Mouse (Mus musculus) layer of hippocampus, adult 18-20 months (tissue): Measurements from ENCODE around the gene Clcn6. TPM values are rescaled to one million over a fixed set of nuclear protein-coding genes. Genes with fewer than 3 reads are reported as not detected.

Experiments used
- DNase-seq, 2 experiments: peaks; one replicate each; pipeline ENCODE4 v3.0.0; 2022; ENCODE audit warnings: low spot score in 2 of 2
- total RNA-seq, 2 experiments: library from RNA; stranded (reverse); gene quantifications; 2 replicates each; pipeline ENCODE4 v1.2.3; 2021

Clcn6 gene
- total RNA-seq, 2 experiments from 2014 or later = 79.0 to 82.0 TPM

DNA sequence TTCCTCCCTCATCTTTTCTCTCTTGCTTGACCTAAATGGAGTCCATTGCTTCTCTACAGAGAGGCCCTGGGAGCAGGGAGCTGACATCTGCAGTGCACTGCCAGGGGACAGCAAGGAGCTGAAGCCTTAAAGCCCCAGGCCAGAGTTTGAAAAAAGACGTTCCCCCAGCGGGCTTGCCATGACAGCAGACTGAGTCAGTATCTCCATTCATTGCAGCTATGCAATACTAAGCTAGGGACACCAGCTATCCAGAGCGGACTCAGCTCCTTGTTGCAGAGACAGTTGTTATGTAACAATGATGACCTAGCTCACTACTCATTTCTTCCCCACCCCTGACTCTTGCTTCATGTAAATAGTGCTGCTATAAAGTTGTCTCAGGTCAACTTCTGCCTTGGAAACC, 43.3 kb downstream of the Clcn6 start:
- DNase-seq = no peak

DNA sequence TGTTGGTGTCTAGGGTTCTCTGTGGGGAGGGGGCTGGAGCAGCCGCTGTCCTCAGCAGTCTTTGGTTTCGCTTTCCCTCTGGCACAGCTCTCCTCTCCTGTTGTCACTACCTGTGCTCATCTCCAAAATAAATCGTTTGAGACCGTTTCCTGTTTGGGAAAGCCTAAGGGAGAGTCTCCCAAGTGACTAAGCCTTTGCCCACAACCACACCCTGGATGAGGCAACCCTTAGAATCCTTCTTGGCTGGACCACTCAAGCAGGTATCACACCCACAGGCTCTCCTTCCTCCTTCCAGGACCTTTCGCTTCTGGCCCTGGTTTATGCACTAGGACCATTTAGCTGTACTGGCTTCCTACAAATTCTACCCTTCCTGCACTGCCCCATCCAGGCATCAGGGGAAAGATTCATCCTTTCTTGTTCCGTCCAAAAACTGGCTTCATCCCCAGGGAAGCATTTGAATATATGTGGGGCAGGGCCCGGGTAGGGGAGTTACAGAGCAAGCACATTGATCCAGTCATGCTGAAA, 45.0 kb downstream of the Clcn6 start:
- no peak for DNase-seq

DNA sequence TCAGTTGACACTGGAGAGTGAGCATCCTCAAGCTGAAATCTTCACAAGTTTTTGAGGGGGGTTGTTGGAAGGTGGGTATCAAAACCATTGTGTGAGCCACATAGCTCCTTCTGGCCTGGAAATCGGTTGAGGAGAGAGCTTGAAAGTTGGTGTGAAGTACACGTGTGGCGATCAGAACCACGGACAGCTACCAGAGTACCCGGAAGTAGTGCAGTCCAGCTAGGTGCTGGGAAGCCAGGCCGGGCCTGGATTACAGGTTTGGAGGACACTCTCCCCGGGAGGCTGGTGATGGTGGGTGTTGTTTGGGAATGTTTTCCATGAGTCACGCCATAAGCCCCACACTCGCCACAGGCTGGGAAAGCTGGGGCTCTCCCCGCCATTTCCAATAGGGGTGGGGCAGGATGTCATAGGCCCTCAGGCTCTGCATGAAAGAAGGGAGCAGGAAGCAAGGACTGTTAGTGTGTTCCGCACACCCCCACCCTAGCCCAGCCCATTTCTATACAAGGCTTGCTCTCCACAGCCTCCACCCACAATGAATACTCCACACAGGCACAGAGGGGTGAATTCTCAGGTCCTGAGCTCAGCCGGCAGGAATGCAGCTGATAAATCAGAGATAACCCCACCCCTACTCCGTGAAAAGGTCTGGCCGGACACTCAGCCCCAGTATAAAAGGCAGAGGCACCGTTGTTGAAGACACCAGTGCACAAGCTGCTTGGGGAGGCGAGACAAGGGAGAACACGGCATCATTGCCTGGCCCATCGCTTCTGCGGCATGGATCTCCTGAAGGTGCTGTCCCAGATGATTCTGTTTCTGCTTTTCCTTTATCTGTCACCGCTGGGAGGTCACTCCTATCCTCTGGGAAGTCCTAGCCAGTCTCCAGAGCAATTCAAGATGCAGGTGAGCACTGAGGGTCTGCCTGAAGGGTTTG, 53.2 kb downstream of the Clcn6 start, which contains the start of gene Nppb:
Nppb (plus strand) TSS at position 584 of the 928 bp plus-strand sequence.
- DNase-seq = no peak

DNA sequence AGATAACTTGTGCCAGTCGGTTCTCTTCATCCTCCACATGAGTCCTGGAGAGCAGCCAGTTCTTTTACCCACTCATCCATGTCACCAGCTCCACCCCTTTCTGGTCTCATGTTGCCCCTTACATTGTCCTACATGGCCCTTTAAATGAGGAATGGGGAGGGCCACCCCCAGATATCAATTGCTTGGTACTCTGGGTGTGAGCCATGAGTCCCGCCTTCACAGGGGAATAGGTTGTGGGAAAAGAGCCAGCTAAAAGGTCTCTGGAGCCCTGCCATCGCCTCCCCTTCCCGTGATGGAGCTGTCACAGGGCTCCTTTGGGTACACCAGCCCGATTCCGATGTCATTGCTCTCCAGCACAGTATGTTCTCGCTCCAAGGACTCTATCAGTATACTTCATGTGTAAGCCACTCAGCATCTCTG, 59.2 kb downstream of the Clcn6 start:
- DNase-seq = no peak

DNA sequence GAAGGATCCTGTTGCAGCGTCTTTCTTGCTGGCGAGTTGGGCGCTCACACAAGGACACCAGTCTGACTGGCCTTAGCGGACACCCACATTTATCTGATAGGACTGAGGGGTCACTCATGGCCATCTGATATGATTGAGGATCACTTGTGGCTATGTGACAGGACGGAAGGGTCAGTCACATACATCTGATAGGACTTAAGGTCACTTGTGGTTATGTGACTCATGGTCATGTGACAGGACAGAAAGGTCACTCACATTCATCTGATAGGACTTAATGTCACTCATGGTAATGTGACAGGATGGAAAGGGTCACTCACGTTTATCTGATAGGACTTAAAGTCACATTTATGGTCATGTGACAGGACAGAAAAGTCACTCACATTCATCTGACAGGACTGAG, 60.2 kb downstream of the Clcn6 start:
- DNase-seq = no peak

DNA sequence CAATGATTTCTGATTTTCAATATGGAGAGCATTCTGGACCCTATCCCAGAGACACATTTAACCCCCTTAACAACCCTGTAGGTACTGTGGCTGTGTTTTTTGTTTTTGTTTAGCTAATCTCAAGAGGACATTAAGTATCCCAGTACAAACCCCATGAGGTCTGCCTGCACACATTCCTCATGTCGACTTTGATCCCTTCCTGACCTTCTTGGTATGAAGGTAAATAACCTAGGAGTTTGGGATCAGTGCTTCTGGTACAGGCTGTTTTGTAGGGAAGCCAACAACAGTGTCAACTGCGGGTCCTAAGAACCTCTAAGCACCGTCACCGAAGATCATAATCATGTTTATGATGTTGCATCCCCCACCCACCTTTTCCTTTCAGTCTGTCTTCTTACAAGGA, 60.9 kb downstream of the Clcn6 start:
- DNase-seq = no peak

DNA sequence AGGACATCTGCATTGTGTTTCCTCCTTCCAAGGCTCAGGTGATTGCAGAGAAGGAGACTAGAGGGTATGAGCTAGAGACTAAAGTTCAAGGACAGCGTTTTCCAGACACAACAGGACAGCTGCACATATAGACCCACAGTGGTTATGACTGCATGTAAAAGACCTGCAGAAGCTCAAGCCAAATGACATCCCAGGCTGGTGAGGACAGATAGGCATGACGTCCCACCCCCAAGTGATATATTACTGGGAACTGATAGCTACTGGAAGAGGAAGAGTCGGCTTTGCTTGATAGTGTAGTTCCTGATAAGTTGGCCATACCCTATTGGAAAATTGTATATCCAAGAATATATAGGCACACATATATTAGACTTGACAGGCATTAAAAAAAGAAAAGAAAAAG, 62.4 kb downstream of the Clcn6 start:
- no peak for DNase-seq

DNA sequence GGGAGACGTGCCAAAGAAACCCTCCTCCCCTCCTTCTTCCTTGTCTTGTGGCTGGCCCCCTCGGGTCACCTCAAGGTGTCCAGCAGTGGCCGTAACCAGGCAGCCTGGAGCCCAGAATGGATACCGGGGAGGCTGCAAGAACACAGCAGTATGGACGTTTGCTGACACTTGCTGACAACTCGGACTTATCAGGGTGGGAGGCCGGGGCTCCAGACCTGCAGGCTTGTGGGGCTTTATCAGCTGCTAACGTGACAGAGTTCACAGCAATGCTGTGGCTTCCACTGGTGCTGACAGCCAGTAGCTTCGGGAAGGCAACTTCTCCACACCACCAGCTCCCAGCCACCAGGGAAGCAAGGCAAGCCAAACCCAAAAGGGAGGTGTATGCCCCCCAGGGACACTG, 69.3 kb downstream of the Clcn6 start:
- no peak for DNase-seq

DNA sequence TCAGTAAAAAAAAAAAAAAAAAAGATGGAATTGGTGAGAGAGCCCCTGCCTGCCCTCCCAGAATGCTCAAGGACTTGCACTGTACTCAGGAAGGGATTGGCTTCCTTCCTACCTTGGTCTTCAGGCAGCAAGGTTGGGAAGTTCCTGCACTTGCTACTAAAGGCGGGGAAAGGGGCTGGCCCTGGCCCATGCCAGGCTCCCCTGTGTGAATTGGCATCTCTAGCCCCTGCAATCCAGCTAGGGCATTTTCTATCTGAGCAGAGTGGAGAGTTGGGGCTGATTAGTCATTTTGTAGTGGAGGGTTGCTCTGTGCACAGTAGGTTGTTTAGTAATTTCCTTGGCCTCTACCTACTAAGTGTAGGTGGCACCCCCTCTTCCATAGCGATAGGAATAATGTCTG, 69.8 kb downstream of the Clcn6 start:
- no peak for DNase-seq

DNA sequence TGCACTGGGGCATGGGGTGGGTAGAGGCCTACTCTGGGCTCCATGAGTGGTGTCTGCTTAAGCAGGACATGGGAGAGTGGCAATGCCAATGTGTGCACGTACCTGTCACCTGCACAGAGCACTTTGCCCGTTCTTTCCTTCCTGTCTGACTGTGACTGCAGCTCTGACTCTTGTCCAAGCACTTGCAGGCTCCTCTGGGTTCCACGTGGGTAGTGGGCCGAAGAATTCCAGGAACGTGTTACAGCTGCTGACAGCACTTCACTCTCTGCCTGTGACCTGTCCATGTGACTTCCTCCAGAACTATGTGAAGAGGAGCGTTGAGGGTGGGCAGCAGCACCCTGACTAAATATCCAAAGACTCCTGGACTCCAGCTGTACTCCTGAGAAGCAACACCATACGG, 72.9 kb downstream of the Clcn6 start:
- no peak for DNase-seq

DNA sequence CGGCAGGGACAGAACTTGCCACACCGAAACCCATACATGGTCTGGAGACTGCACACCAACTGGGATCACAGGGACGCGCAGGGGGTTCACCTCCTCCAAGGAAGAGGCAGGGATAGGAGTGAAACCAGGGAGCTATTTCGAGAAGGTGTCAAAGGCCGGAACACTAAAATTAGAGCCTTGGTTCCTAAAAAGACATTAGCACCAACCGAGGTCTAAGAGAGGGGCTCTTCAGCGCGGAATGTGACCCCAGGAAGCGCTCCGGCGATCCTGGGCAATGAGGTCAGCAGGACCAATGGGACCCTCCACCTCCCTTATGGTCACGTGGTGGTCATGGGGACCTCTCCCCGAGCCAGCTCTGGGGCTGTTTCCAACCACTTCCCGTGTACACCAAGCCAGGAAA, 75.0 kb downstream of the Clcn6 start:
- DNase-seq = no peak

DNA sequence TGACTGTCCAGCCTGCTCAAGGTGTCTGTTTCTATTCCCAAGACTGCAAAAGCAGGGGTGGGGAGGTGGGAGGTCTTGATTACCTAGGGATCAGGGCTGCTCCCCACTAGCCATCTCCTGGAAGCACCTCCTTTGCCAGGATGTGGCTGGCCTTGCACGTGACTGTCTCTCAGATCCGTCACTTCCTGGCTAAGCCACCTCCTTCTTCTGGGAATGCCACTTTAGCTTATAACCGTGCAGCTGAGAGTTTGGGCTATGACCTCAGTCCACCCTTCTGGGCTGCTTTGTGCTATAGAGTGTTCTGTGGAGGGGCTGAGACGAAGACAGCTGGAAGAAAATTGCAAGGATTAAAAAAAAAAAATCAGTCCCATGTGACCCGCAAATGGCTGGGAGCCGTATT, 75.8 kb downstream of the Clcn6 start:
- DNase-seq = no peak

DNA sequence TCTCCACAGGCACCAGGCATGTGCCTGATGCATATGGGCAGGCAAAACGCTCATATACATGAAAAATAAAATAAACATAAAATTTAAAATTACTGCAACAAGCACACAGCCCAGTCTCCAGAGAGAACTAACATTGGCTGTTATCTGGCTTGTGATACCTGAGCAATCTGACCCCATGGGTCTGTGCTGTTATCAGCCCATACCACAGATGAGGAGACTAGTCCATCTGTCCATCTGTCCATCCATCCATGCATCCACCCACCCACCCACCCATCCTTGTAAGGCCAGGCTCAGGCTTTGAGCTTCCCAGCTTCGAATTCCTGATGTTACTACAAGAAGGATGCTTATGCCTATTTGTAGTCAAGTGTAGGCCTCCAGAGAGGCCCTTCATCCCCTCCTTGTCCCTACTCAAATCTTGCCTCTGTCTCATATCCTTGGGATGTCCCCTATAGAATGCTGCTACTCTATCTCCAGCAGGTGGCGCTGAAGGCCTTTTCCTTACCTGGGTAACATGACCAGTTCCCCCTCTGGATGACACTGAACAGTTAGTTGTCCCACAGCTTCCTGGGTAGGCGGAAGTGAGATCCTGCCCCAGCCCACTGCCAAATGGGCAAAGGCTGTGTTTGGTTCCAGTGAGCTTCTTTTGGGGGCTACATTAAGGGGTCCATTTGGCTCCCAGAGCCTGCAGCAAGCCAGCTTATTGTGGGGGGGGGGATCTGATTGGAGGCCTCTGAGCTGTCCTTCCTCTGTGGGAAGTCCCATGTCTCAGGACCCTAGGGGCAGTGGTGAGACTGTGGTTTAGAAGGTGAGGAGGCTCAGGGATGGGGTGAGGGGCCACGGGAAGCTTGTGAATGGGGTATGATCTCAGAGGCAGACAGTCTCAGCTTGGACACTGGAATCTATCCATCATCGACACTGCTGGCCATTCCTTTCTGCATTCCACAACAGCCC, 78.5 kb downstream of the Clcn6 start:
- DNase-seq = peak in 1 of 2 experiments; percentile 69

DNA sequence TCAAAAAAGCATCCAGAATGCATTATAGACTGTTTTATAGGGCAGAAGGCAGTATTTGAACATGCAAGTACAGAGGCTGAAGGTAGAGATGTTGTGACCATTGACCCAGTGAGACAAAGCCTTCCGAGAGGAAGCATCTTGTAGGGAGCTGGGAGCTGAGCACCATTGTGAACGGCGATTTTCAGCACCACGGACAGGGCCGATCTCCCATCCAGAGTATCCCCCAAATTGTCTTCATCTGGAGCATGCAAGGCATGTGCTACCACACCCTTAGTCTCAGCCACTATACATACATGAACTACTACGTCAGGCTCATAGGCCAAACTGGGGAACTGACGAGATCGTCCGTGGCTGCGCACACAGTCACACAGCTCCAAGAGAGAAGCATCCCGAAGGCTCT, 81.5 kb downstream of the Clcn6 start:
- DNase-seq = no peak

Other genes with a start within 250 kb of the Clcn6 start
- 1 to 10 TPM; 1.8 to 3.0 TPM for gene Zfp984, start 229.0 kb downstream of the Clcn6 start, total RNA-seq
- gene Zfp933, start 190.5 kb downstream of the Clcn6 start, total RNA-seq = 10 to 100 TPM; 18.5 to 19.8 TPM
- gene Miip, start 170.0 kb downstream of the Clcn6 start, total RNA-seq = 10 to 100 TPM; 19.7 to 20.2 TPM
- 10 to 100 TPM in 1 of 2 experiments, 1 to 10 TPM in 1; 8.9 to 11.0 TPM for gene Fv1, start 169.8 kb downstream of the Clcn6 start, total RNA-seq
- gene Mfn2, start 134.1 kb downstream of the Clcn6 start, total RNA-seq = 100 to 1,000 TPM; 204 to 206 TPM
- gene Plod1, start 102.1 kb downstream of the Clcn6 start, total RNA-seq = 10 to 100 TPM; 20.1 to 20.3 TPM
- 10 to 100 TPM; 28.2 to 30.1 TPM for gene 2510039O18Rik, start 97.9 kb downstream of the Clcn6 start, total RNA-seq
- not detected for gene Nppb, start 53.0 kb downstream of the Clcn6 start, total RNA-seq
- not detected for gene Nppa, start 38.1 kb downstream of the Clcn6 start, total RNA-seq
- 10 to 100 TPM; 28.0 to 30.8 TPM for gene Mthfr, start 256 bp upstream of the Clcn6 start, total RNA-seq
- gene Agtrap, start 49.2 kb upstream of the Clcn6 start, total RNA-seq = 1 to 10 TPM; 6.3 to 7.6 TPM
- gene Mad2l2, start 91.6 kb upstream of the Clcn6 start, total RNA-seq = 10 to 100 TPM; 11.2 to 13.1 TPM
- gene Draxin, start 91.9 kb upstream of the Clcn6 start, total RNA-seq = under 1 TPM; 0.15 to 0.27 TPM
- gene Fbxo6, start 113.3 kb upstream of the Clcn6 start, total RNA-seq = 10 to 100 TPM; 30.3 to 33.3 TPM
- gene Fbxo44, start 121.7 kb upstream of the Clcn6 start, total RNA-seq = 100 to 1,000 TPM; 133 to 136 TPM
- 100 to 1,000 TPM; 118 TPM for gene Fbxo2, start 121.8 kb upstream of the Clcn6 start, total RNA-seq
- 10 to 100 TPM; 34.2 to 37.7 TPM for gene Disp3, start 249.1 kb upstream of the Clcn6 start, total RNA-seq